Mouse (Mus musculus) E14TG2a.4 (cell line): ENCODE data around the gene Fbxo41.

Experiments
- CTCF ChIP-seq: conservative IDR thresholded peaks from 2 replicates; pipeline ENCODE4 v1.5.1; 2014; ENCODE audit warnings: low read length
- POU5F1 ChIP-seq: IDR thresholded peaks from 2 replicates; pipeline ENCODE4 v1.6.1; 2014; ENCODE audit warnings: low read length, borderline replicate concordance

DNA sequence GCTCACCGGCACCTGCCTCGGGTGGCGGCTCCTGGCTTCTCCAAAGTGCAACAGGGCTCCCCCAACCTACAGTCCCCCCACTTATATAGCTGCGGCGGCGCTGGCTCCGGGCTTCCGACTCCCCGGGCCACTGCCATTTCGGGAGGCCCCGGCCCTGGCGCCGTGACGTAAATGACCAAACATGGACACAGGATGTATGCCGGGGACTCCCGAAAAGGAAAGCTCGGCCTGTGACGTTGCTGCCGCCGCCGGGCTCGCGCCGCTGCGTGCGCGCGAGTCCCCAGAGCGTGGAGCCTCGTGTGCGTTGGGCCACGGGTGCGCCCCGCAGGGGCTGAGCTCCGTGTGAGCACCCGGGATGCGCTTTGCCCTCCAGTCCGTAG, 10.7 kb upstream of the Fbxo41 start, which contains the start of gene Egr4:
- TF ChIP-seq CTCF (no peak), POU5F1 (no peak)
